Mouse (Mus musculus): ENCODE measurements around the gene Gdpgp1. TPM values are rescaled to one million over a fixed set of nuclear protein-coding genes. Genes with fewer than 3 reads are reported as not detected.

Gdpgp1 gene
- total RNA-seq, 2 experiments from 2014 or later: 3.8 to 3.9 TPM

DNA sequence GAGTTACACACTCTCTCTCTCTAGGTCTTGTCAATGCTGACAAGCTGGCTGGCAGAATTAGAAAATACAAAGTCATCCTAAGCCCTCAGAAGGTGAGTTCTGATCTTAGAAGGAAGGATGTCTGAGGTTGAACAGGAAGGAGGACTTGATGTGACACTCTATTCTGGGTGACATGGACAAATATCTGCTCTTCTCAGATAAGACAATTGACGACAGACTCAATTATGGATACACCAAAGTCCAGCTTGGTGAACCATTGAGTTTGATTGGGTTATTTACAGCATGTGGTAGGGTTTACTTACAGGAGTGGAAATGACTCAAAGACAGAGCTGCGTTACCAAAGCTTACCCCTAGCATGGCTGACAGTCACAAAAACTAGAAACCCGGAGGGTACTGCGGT, 43.7 kb downstream of the Gdpgp1 start:
- no peak for DNase-seq

DNA sequence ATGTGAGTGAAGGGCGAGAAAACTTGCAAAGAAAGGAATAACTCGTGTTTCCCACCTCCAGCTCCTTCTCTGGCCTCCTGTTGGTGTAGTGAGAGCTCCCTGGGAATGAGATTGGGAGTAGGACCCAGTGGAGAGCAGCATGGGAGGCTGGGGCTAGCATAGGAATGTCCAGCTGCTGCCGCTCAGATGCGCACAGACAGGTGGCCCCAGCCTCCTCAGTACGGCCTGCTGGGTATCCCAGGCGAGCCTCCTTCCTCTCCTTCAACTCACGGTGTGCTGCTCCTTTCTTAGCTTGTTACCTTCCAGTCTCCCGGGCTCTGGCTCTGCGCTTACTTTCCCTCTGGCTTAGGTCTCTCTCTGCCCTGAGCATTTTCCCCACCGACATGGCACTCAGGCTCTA, 47.4 kb downstream of the Gdpgp1 start:
- no peak for DNase-seq

DNA sequence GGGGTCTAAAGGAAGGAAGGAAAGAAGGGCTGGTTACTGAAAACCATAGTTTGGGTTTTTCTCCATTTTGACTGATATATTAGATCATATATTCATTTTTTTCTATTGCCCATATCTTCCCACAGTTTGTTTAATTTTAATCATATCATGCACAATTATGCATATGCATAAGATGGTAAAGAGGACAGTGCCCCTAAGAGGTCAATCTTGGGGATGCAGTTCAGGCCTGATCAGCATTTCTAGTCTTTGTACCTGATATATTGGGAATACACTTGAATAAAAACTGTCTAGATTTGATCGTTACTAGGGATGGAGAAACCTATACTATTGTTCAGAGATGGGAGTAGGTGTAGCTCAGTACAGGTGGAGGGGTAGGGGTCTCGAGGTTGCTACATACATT, 48.3 kb downstream of the Gdpgp1 start:
- no peak for DNase-seq

DNA sequence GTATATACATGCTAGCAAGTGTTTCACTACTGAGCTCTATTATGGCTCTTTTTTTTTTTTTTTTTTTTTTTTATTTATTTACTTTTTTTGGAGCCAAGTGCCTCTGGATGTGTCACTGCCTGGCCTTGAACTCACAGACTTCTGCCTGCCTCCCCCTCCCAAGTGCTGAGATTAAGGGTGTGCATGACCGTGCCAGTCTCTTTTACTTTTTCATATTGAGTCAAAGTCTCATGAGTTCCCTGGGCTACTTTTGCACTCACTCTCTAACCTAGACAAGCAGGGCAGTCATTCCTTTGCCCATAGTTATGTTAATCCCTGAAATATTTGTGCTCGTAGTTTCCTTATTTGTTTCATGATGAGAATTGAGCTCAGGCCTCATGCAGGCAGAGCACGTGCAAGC, 49.0 kb downstream of the Gdpgp1 start:
- DNase-seq: peak; percentile 49 to 50

DNA sequence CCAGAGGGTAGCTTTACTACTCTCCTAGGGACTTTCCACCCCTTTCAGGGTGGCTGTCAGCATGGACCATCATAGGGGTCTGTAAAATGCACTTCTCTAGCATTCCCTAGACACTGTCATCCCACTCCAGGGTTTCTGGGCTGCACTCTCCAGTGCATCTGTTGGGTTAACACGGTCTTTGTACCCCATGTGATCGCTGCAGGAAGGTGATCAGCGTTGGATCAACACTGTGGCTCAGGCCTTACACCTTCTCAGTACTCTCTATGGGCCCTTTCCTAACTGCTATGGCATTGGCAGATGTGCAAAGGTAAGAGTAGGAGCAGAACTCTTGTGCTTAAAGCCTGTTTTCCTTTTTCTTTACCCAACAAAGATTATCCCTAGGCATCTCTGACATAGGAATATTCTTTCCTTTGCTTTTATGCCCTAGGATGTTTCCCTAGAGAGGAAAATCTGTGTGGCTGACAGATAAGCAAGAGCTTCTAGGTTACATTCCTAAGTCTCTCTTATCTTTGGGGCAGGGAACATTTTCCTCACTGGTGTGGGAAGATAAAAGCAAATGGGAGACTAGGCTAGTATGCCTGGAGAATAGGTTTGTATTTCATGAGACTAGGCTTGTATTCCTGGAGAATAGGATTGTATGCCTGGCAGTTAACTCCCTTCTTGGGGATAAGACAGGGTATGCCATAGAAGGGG, 50.7 kb downstream of the Gdpgp1 start:
- no peak for DNase-seq

DNA sequence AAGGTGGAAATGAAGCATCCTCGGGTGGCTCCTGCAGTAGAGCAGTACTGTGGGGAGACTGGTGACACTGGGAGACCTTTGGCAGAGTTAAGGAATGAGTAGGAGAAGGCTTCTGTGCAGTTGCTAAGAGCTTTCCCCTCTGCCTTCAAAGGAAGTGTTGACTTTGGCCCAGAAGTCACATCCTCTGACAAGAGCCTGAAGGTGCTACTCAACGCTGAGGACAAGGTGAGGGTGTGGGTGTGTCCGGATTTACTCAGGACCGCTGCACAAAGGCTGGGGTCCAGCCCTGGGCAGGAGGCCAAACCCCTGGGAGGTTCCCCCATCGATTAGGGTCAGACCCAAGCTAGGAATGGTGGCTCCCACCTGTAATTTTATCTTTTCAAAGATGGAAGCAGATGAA, 51.7 kb downstream of the Gdpgp1 start:
- no peak for DNase-seq

DNA sequence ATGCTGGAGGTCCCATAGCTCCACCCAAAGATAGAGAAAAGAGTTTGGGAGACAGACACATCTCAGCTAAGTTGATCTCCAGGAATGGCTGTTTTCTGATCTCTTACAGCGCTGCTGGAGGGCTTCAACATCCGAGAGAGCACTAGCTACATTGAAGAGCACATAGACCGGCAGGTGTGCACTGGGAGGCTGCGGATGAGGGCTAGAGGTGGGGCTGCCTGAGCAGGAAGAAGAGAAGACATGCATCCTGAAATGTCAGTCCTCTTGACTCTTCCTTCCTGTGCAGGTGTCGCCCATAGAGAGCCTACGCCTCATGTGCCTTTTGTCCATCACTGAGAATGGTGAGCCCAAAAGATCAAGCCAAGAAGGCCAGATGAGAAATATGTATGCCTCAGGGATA, 53.1 kb downstream of the Gdpgp1 start:
- DNase-seq: no peak

DNA sequence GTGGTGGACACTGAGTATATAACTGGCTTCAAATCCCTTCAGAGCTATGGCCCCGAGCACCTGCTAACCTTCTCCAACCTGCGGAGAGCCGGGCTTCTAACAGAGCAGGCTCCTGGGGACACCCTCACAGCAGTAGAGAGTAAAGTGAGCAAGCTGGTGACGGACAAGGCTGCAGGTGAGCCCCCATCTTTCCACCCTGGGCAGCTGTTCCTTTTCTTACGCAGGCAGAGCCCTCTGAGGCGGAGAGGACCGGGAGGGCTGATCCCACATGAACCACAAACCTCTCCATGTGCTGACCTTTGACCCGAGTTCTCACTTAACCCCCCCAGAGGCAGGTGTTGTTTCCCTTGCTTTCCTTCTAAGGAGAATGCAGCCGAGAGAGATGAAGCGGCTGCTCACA, 55.1 kb downstream of the Gdpgp1 start:
- no peak for DNase-seq

Other genes starting within 250 kb of the Gdpgp1 start
- gene Zfp710, start 208.1 kb upstream of the Gdpgp1 start, total RNA-seq (2021): 10 to 100 TPM; 14.2 to 15.5 TPM
- gene Idh2, start 117.5 kb upstream of the Gdpgp1 start, total RNA-seq (2021): 100 to 1,000 TPM; 148 to 188 TPM
- gene Sema4b, start 46.0 kb upstream of the Gdpgp1 start, total RNA-seq (2021): 10 to 100 TPM; 47.3 to 57.2 TPM
- 10 to 100 TPM; 65.1 to 70.1 TPM for gene Cib1, start 52 bp upstream of the Gdpgp1 start, total RNA-seq (2021)
- gene Ttll13, start 13.5 kb downstream of the Gdpgp1 start, total RNA-seq (2021): under 1 TPM; 0.59 to 0.83 TPM
- 10 to 100 TPM; 43.1 to 58.6 TPM for gene Ngrn, start 28.4 kb downstream of the Gdpgp1 start, total RNA-seq (2021)
- gene Vps33b, start 36.8 kb downstream of the Gdpgp1 start, total RNA-seq (2021): 10 to 100 TPM; 19.1 to 31.5 TPM
- 10 to 100 TPM; 12.4 to 12.8 TPM for gene Prc1, start 61.6 kb downstream of the Gdpgp1 start, total RNA-seq (2021)
- 10 to 100 TPM in 1 of 2 experiments, 1 to 10 TPM in 1; 8.9 to 12.0 TPM for gene Rccd1, start 91.6 kb downstream of the Gdpgp1 start, total RNA-seq (2021)
- 10 to 100 TPM; 55.0 to 74.8 TPM for gene Unc45a, start 108.1 kb downstream of the Gdpgp1 start, total RNA-seq (2021)
- gene Hddc3, start 110.2 kb downstream of the Gdpgp1 start, total RNA-seq (2021): 10 to 100 TPM; 30.0 to 40.7 TPM
- gene Man2a2, start 138.5 kb downstream of the Gdpgp1 start, total RNA-seq (2021): 10 to 100 TPM; 81.4 to 94.8 TPM
- gene Fes, start 155.1 kb downstream of the Gdpgp1 start, total RNA-seq (2021): 10 to 100 TPM in 1 of 2 experiments, 1 to 10 TPM in 1; 7.5 to 11.4 TPM
- gene Furin, start 172.6 kb downstream of the Gdpgp1 start, total RNA-seq (2021): 100 to 1,000 TPM; 155 to 170 TPM